Mouse (Mus musculus) embryonic facial prominence, embryonic 10.5 days (tissue): ENCODE data around the gene Spred1. TPM values are rescaled to one million over a fixed set of nuclear protein-coding genes. Genes with fewer than 3 reads are reported as not detected.
A peak's percentile ranks its signal among the peaks of the same experiment; 100 is the strongest.

Source experiments
- DNase-seq: peaks from one replicate; pipeline ENCODE4 v3.0.0-alpha.2; 2017; ENCODE audit warnings: low spot score
- H3K27ac ChIP-seq: fragments of 300-500 bp; sonication (generic); replicated peaks from 2 replicates; pipeline ENCODE4 v1.5.1; 2016; ENCODE audit warnings: mild to moderate bottlenecking
- H3K27me3 ChIP-seq: fragments of 300-500 bp; sonication (generic); replicated peaks from 2 replicates; pipeline ENCODE4 v1.6.1; 2016; ENCODE audit warnings: low read depth, mild to moderate bottlenecking; ENCODE audit not compliant: poor library complexity, severe bottlenecking
- H3K36me3 ChIP-seq: fragments of 300-500 bp; sonication (generic); replicated peaks from 2 replicates; pipeline ENCODE4 v1.6.1; 2016; ENCODE audit warnings: mild to moderate bottlenecking, moderate library complexity
- H3K4me1 ChIP-seq: fragments of 300-500 bp; sonication (generic); 2 replicates; pipeline ENCODE4 v1.6.1; 2016
- H3K4me3 ChIP-seq: fragments of 300-500 bp; sonication (generic); 2 replicates; pipeline ENCODE4 v1.5.1; 2016; ENCODE audit warnings: mild to moderate bottlenecking, moderate library complexity
- H3K9me3 ChIP-seq: fragments of 300-500 bp; sonication (generic); 2 replicates; pipeline ENCODE4 v1.6.1; 2016; ENCODE audit warnings: mild to moderate bottlenecking
- WGBS: fragments of 180-500 bp; shearing (Covaris S2); methylation state at CpG from one replicate; pipeline ENCODE4 v1.1.7; 2016; 5-methylcytosine and 5-hydroxymethylcytosine counted together
- polyA plus RNA-seq: library from polyadenylated mRNA; unstranded; fragments of >200 nt; fragmentation: Nextera tagmentation; extraction: Ambion mirVana; gene quantifications from 2 replicates; pipeline ENCODE4 v1.2.1, GENCODE M21; 2016

Gene Spred1
- polyA plus RNA-seq, 1 experiment from 2014 or later = 13.8 TPM

DNA sequence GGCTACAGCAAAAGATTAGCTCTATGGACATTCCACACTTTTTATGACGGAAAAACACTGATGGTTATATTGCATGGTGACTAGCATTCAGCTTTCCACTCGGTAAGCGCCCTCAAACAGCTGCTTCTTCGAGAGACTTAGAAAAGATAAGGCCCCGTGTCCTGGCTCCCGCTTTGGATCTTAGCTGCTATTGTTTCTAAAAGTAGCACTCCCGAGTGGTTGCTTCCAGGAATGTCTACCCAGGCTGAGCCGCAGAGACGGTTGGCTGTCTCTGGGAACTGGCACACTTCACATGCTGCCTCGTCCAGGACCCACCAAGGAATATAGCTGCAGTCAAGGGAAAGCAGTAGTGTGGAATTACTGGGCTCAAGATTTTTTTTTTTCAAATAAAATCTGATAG, 21.9 kb upstream of the Spred1 start:
- Histone ChIP-seq H3K27me3 (peaks cover 11% of the 10 kb centered on the region; the same call in 1 of the 2 replicates), H3K9me3 (no peaks in the 10 kb centered on the region), H3K4me3 (no peak overlapping the region), H3K36me3 (no peaks in the 10 kb centered on the region), H3K4me1 (peaks cover 18% of the 10 kb centered on the region), H3K27ac (no peak overlapping the region)
- WGBS = 39% methylated on average over 10 of the region's 10 CpGs
- no peak for DNase-seq

DNA sequence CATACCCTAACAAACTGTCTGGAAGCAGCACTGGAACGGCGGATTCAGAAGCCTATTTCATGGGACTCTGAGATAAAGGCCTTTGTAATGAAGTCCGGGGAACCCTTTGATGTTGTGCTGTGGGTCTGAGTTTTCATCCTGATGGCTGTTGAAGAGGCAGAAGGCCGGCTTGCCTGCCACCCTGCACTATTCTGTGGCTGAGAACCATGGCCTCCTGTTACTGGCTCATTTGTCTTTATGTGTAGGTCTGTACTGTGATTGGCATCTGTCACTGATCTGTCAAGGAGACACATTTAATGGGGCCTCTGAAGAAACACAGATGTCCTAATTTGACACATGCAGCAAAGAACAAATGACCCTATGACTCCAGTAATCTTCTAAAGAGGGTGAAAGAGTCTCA, 17.7 kb upstream of the Spred1 start:
- 11% methylated on average over 4 of the region's 4 CpGs for WGBS
- no peaks in the 10 kb centered on the region for H3K9me3 ChIP-seq
- no peaks in the 10 kb centered on the region; the same call in 1 of the 2 replicates for H3K27me3 ChIP-seq
- H3K4me1 ChIP-seq = peaks cover 37% of the 10 kb centered on the region
- H3K4me3 ChIP-seq = no peak overlapping the region
- H3K36me3 ChIP-seq = no peaks in the 10 kb centered on the region
- H3K27ac ChIP-seq = peak overlapping the region; percentile 32; the same call in 1 of the 2 replicates
- peak; percentile 19 for DNase-seq

DNA sequence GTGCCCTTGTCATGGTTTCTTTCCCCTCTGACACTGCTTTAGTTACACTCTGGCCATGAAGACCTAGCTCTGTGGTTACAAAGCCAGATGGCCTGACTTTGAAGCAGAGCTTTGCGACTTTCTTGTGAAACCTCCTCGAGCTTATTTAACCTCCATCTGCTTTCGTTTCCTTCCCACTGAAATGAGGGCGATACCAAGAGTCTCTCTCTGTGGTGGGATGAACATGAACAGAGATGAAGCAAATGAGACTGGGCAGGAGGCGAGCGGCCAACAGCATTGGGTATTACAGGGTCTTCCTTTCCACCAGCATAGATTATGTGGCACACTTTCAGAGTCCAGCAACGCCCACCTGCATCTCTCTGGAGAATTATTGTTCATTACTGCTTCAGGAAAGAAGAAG, 15.8 kb upstream of the Spred1 start:
- Histone ChIP-seq H3K27me3 (no peaks in the 10 kb centered on the region), H3K36me3 (no peaks in the 10 kb centered on the region), H3K27ac (no peak overlapping the region), H3K9me3 (no peaks in the 10 kb centered on the region), H3K4me3 (no peak overlapping the region), H3K4me1 (peaks cover 37% of the 10 kb centered on the region)
- 73% methylated on average over 7 of the region's 7 CpGs for WGBS
- DNase-seq = no peak

DNA sequence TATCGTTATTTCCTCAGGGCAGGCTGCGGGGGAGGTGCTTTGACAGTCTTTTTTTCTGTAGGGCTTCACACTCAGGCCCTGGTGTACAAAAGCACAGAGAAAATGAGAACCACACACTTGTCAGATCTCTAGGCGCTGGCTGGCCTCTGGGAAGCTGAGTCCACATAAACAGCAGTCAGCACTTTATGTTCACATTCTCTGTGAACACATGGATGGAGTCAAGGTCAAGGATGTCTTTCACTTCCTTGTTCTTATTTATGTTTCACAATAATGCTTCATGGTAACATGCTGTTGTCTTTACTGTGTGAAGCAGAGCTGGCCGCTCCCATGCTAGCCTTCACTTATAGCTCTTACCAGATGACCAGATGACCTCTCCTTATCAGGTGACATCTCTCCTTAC, 13.1 kb upstream of the Spred1 start:
- no peak overlapping the region for H3K27ac ChIP-seq
- H3K4me1 ChIP-seq = peaks cover 32% of the 10 kb centered on the region
- 63% methylated on average over 4 of the region's 4 CpGs for WGBS
- no peaks in the 10 kb centered on the region for H3K27me3 ChIP-seq
- DNase-seq = no peak
- H3K4me3 ChIP-seq = no peak overlapping the region
- H3K9me3 ChIP-seq = no peaks in the 10 kb centered on the region
- H3K36me3 ChIP-seq = no peaks in the 10 kb centered on the region

DNA sequence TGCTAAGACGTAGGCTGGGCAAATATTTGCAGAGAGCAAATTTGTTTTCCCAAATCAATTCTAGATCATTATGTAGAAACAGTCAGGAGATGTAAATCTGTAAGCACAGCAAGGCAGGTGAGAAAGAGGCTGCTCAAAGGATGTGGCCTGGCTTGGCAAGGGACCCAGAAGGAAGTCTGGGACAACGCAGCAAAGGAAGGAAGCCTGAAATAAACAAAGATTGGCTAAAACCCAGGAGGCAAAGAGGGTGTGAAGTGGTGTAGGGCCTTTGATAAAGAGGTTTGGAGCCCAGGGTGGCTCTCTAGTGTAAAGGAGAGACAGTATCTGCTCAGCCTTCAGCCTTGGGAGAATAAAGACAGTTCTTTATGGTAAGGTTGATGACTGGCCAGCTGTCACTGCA, 11.9 kb upstream of the Spred1 start:
- H3K36me3 ChIP-seq = no peaks in the 10 kb centered on the region
- peaks cover 32% of the 10 kb centered on the region for H3K4me1 ChIP-seq
- no peak overlapping the region for H3K27ac ChIP-seq
- no peak overlapping the region for H3K4me3 ChIP-seq
- H3K27me3 ChIP-seq = no peaks in the 10 kb centered on the region
- DNase-seq = no peak
- 78% methylated on average over 2 of the region's 2 CpGs for WGBS
- no peaks in the 10 kb centered on the region for H3K9me3 ChIP-seq

DNA sequence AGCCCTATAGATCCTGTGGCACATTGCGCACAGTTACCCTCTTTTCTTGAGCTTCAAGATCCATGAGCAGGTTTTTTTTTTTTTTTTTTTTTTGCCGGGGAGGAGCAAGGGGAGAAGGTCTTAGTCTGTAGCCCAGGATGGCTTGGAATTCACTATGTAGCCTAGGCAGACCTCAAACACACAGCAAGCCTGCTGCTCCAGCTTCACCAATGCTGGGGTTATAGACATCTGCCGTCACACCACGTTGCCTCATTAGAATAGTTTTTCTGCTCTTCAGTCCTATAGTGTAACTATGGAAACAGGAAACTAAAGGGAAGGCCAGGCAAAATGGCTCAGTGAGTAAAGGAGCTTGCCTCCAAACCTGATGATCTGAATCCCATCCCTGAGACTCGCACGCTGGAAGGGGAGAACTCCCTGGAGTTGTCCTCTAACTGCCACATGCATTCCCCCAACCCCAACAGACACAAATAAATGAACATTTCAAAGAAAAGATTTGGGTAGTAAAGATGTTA, 10.8 kb upstream of the Spred1 start:
- Histone ChIP-seq H3K9me3 (no peaks in the 10 kb centered on the region), H3K27ac (no peak overlapping the region), H3K36me3 (no peaks in the 10 kb centered on the region), H3K27me3 (no peaks in the 10 kb centered on the region), H3K4me3 (no peak overlapping the region), H3K4me1 (peaks cover 22% of the 10 kb centered on the region)
- 74% methylated on average over 6 of the region's 6 CpGs for WGBS
- DNase-seq = no peak

DNA sequence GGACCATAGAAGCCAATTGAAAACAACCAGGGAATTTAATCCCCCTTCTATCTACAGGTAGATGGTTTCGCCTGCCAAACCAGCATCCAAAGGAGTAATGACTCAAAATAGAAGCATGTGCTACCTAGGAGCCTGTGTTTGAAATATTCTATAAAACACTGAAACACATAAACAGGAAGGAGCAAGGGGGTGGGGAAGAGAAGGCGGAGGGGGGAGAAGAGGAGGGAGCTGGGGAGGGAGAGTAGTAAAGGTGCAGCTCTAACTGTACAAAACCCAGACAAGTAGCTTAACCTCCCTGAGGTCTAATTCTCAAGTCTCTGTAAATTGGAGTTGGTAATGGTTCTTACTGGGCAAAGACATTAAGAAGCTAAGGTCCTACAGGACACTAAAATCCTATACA, 7.9 kb upstream of the Spred1 start:
- H3K4me1 ChIP-seq = peaks cover 9% of the 10 kb centered on the region
- 84% methylated on average over 2 of the region's 2 CpGs for WGBS
- no peak overlapping the region for H3K4me3 ChIP-seq

DNA sequence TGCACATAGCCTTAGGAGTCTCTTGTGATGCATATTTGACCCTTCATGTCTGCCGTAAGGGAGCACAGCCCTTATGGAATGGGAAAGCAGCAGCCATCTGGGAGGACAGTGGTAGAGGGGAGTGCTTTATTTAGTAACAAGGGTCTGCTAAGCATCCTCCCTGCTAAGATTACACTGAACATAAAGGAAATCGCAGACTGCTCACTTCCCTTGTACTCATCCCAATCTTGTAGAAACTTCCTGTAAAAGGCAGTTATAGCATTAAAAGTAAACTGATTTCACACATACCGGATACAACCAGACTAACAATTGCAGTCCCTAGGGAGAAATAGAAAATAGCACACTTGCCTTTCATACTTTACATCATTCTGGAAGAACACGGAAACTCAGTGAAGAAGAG, 7.4 kb upstream of the Spred1 start:
- DNase-seq = no peak
- no peaks in the 10 kb centered on the region for H3K9me3 ChIP-seq
- H3K27me3 ChIP-seq = no peaks in the 10 kb centered on the region
- no peaks in the 10 kb centered on the region for H3K36me3 ChIP-seq
- H3K4me1 ChIP-seq = peaks cover 12% of the 10 kb centered on the region
- no peak overlapping the region for H3K4me3 ChIP-seq
- H3K27ac ChIP-seq = no peak overlapping the region
- 64% methylated on average over 4 of the region's 4 CpGs for WGBS

More for the DNA sequence above, 7.9 kb upstream of the Spred1 start:
- no peak for DNase-seq
- Histone ChIP-seq H3K27me3 (no peaks in the 10 kb centered on the region), H3K9me3 (no peaks in the 10 kb centered on the region), H3K27ac (no peak overlapping the region), H3K36me3 (no peaks in the 10 kb centered on the region)

DNA sequence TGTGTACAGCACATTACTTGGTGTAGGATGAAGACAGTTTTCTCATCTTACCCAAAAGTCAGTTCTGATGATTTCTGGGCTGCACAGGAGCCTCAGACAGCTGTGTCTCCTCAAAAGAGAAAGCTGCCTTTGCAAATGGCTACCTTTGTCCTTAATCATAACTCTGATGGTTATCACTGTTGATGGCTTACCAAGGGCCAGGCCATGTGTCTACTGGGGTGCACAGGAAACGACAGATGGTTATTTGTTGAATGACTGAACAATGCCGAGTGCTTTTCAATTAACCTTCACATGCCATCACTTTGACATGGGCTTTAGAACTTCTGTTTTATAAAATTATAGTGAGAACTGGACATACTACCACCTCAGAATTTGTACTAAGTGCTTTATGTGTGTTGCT, 2.7 kb upstream of the Spred1 start:
- H3K4me1 ChIP-seq = peaks cover 30% of the 10 kb centered on the region
- no peaks in the 10 kb centered on the region for H3K36me3 ChIP-seq
- no peak for DNase-seq
- 55% methylated on average over 2 of the region's 2 CpGs for WGBS
- no peaks in the 10 kb centered on the region for H3K9me3 ChIP-seq
- no peak overlapping the region for H3K4me3 ChIP-seq
- no peak overlapping the region for H3K27ac ChIP-seq
- H3K27me3 ChIP-seq = no peaks in the 10 kb centered on the region

DNA sequence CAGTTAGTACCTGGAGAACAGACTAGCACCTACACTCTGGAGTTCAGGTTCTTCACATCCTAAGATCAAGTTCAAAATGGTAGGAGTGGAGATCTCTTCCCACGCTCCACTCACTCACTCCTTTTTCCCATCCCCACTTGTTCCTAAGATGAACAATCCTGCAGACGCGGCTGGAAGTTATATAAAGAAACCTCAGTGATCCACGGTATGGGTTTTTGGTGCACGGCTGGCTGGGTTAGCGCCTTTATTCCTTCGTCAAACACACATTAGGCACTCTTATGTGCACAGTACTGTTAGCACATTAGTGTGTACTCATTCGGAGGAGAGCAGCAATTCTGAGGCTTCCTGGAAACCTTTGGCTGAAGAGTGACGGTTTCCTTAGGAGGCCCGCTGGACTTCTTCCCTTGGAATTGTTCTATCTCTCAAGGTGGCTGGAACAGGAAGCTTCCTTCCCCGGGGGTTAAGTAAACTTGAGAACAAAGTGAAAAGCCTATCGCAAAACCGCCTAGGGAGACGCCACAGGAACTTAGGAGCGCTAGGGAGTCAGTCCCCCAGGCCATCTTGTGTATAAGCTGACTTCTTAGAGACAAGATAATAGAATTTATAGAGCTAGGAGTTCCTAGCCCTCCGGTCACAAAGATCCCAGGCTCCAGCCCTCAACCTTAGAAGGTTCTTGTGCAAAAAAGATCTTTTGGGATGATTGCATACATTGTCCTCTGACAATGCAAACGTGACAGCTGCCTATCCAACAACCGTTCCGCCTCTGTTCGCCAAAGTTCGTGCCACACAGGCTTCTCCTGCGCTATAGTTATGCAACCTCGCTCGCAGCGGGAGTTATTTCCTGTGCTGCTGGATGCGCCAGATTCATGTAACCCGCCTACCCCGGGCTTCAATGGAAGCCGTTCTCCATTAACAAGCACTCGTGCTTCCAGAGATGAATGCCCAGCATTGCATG, 1.6 kb upstream of the Spred1 start:
- no peaks in the 10 kb centered on the region for H3K9me3 ChIP-seq
- peaks cover 31% of the 10 kb centered on the region for H3K4me1 ChIP-seq
- no peaks in the 10 kb centered on the region for H3K36me3 ChIP-seq
- no peaks in the 10 kb centered on the region for H3K27me3 ChIP-seq
- DNase-seq = peak; percentile 79
- WGBS = 3% methylated on average over 30 of the region's 30 CpGs
- H3K27ac ChIP-seq = peak overlapping the region; percentile 99
- peak overlapping the region; percentile 92 for H3K4me3 ChIP-seq

DNA sequence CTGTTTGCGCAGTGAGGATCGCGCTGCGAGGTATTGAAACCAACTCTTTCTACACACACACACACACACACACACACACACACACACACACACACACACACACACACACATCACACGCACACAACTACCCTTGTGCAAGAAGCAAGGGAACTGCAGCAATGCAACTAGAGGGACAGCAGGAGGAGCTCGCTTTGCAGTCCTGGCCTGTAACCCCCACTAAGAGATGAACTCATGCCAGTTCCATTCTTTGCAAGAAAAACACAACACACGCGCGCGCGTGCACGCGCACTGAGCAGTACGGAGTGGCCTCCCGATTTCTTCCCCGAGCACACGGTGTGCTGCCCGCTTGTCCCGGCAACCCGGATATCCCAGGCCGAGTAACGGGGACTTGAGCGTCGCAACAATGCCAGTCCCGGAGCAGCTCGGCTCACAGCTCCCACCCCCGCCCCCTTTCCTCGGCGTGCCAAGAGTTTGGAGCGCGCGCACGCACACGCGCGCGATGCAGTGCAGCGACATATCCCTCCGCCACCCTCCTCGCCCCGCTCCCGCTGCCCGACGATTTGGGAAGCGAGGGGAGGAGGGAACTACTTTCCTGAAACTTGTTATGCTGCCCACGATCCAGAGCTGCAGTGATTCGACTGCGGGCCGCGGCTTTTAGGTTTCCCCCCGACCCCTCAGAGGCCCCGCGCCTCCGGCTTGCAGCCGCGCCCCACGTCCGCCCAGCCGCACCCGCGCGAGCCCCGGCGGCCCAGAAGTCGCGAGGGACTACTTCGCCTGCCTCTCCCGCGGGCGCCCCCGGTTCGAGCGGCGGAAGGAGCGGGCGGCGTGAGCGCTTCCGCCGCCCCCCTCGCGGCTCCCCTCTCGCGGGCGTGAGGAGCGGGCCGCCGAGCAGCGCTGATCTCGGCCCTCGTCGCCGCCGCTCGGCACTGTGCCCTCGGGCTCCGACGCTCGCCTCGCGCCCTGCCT, 645 bp upstream of the Spred1 start:
- no peaks in the 10 kb centered on the region for H3K27me3 ChIP-seq
- H3K4me3 ChIP-seq = peak overlapping the region; percentile 92
- peak overlapping the region; percentile 99 for H3K27ac ChIP-seq
- H3K4me1 ChIP-seq = peaks cover 35% of the 10 kb centered on the region
- WGBS = under 1% methylated on average over 101 of the region's 101 CpGs
- H3K9me3 ChIP-seq = no peaks in the 10 kb centered on the region
- peak; percentile 94 for DNase-seq
- H3K36me3 ChIP-seq = no peaks in the 10 kb centered on the region

DNA sequence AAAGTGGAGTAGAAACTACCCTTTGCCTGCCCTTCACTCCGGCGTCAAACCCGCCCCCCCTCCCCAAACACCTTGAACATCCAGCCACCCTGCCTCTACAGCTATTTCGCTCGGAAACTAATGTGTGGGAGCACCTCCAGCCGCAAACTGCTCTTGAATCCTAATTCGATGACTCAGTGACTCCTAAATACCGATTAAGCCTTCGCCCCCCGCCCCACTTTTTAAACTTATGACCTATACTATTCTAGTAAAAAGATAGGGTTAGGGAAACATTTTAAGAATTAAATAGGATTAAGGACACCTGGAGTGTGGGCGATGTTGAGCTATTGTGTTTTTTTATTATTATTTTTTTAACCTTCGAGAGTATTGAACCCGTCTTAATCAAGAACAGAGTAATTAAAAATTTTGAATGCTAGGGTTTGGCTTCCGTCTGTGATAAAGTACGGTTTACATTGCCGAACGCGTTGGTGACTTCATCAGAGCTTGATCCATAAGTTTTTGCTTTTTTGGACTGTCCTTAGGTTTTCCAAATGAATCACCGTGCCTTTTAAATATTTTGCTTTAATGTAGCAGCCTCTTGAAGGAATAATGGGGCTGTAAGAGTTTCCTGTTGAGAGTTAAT, 921 bp downstream of the Spred1 start:
- Histone ChIP-seq H3K4me3 (peak overlapping the region; percentile 92), H3K4me1 (peaks cover 38% of the 10 kb centered on the region), H3K9me3 (no peaks in the 10 kb centered on the region), H3K27ac (peak overlapping the region; percentile 99), H3K27me3 (no peaks in the 10 kb centered on the region), H3K36me3 (peaks cover 1% of the 10 kb centered on the region; the same call in 1 of the 2 replicates)
- WGBS = under 1% methylated on average over 19 of the region's 19 CpGs
- no peak for DNase-seq
